Mouse (Mus musculus) gastrocnemius, postnatal 25 days (tissue): ENCODE results near the gene Gm5157. TPM values are rescaled to one million over a fixed set of nuclear protein-coding genes. Genes with fewer than 3 reads are reported as not detected.
"Not testable (repeated sequence)": the region's sequence is repeated elsewhere in the genome, so short reads cannot be mapped to it uniquely, and the experiment has no call there.

Experiments used
- DNase-seq: peaks from one replicate; pipeline ENCODE4 v3.0.0; 2022
- long read RNA-seq, 2 experiments: library from polyadenylated mRNA; stranded (forward); transcript quantifications; one replicate each; pipeline ENCODE4 v2.0.0; 2021
- total RNA-seq, 2 experiments: library from RNA; stranded (reverse); gene quantifications; 1 replicate in 1 of 2; 2 replicates in 1 of 2; pipeline ENCODE4 v1.2.3; 2021

Gene Gm5157
- total RNA-seq: not detected
- long read RNA-seq, experiment 1: 0 reads
- long read RNA-seq, experiment 2: 0 reads

DNA sequence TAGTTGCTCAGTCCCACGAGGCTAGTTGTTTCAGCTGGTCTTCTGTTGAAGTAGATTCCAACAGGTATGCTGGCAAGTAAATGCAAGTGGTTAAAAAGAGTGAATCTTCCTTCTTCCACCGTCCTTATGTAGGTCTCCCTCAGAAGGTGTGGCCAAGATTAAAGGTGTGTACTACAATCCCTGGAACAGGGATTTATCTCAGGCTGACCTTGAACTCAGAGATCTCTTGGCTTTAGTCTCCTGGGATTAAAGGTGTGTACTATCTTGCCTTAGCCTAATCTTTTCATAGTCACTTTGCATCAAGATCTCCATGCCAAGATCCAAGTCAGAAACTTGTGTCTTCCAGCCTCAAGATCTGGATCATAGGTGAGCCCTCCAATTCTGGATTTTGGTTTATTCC lies at the start of gene Gm5157:
Gene Gm5157, minus strand, starts transcription at position 101 of the 400 bp plus-strand sequence.
- DNase-seq: not testable (repeated sequence)

DNA sequence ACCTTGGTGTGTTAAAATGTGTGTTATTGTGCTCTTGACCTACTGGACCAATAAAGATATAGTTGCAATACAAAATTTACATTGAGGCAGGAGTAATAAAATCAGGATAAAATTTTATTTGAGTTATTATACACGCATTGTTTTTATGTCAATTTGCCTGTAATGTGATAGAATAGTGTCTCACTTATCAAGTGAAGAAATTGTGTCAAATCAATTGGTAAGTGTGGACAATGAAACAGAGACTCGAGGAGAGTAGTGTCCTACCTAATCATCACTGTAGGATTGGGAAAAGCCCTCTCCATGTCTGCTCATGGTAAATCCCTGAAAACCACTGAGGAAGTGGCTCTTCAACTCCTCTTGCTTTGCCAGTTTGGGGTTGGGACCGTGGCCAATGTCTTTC lies 28.3 kb downstream of the Gm5157 start, which contains the start of gene Vmn1r123:
Gene Vmn1r123, plus strand, starts transcription at position 301 of the 400 bp plus-strand sequence.
- DNase-seq: not testable (repeated sequence)

Other genes starting within 250 kb of the Gm5157 start
- gene Vmn1r119, start 178.0 kb downstream of the Gm5157 start, total RNA-seq: not detected
- gene Vmn1r120, start 136.6 kb downstream of the Gm5157 start, total RNA-seq: not detected
- not detected for gene Vmn1r121, start 91.9 kb downstream of the Gm5157 start, total RNA-seq
- gene Vmn1r122, start 56.3 kb downstream of the Gm5157 start, total RNA-seq: not detected
- gene Vmn1r123, start 28.2 kb downstream of the Gm5157 start, total RNA-seq: not detected
- gene Vmn1r124, start 70.2 kb upstream of the Gm5157 start, total RNA-seq: not detected
- gene Vmn1r125, start 81.8 kb upstream of the Gm5157 start, total RNA-seq: not detected
- not detected for gene Vmn1r126, start 111.0 kb upstream of the Gm5157 start, total RNA-seq
- gene Vmn1r127, start 129.4 kb upstream of the Gm5157 start, total RNA-seq: not detected
- not detected for gene Vmn1r128, start 158.9 kb upstream of the Gm5157 start, total RNA-seq
- gene Vmn1r129, start 170.9 kb upstream of the Gm5157 start, total RNA-seq: not detected
- not detected for gene Gm6882, start 242.3 kb upstream of the Gm5157 start, total RNA-seq